Mouse (Mus musculus) ovary, postnatal 14 days (tissue): ENCODE data around the gene Ubash3b.

Experiments used
- DNase-seq: peaks from one replicate; pipeline ENCODE4 v3.0.0; 2022; ENCODE audit warnings: low spot score

Gene Ubash3b

GRCm38 (mm10) chr9:41087831-41088383 lies 73.6 kb downstream of the Ubash3b start:
- no peak for DNase-seq

DNA sequence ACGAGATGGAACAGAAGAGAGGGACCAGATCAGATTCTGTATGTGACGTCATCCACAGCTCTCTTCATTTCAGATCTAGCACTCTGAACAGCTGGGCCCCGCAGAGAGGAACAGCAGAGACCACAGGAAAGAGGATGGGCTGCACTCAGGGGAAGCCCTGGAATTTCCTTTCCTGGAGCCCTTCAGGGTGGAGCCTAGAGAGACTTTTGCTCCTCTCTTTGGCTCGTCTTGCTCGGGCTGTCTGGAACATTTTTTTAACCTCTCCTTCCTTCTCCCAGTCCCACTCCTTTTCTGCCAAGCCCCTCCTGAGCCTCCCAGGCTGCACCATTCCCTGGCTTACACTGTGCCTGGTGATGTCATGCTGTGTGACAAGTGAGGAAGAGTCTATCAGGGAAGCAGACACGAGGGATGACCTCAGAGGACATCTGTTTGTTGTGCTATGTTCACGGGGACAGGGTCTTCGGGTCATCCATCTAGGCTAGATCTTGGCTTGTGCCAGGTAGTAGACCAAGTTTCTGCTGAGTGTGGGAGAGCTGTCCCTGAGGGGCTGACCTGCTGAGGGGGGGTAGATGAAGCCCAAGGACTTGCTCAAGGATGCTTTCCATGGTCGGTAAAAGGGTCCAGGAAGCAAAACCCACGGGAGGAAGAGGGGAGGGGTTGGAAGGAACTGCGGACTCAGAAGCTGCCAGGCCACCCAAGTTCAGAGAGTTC lies 77.2 kb downstream of the Ubash3b start:
- peak; percentile 33 for DNase-seq

GRCm38 (mm10) chr9:41083386-41084055 lies 78.0 kb downstream of the Ubash3b start:
- no peak for DNase-seq

DNA sequence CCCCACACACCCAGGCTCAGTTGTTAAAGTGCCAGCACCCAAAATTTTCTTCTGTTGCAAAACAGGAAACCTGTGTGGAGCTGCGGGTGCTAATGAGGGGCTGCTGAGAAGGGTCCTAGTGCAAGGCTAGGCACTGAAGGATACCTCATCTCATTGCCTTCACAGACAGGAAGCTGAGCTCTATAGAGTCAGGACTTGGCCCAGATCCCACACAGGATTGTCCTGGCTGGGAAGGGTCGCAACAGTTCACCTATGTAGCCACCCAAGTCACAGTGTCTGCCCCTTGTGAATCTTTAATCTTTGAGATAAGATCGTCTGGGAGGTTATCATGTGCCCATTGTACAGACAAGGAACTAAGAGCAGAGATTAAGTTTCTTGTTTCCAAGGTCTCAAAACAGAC lies 78.6 kb downstream of the Ubash3b start:
- no peak for DNase-seq

GRCm38 (mm10) chr9:41080877-41081276 lies 80.6 kb downstream of the Ubash3b start:
- DNase-seq, result no peak

DNA sequence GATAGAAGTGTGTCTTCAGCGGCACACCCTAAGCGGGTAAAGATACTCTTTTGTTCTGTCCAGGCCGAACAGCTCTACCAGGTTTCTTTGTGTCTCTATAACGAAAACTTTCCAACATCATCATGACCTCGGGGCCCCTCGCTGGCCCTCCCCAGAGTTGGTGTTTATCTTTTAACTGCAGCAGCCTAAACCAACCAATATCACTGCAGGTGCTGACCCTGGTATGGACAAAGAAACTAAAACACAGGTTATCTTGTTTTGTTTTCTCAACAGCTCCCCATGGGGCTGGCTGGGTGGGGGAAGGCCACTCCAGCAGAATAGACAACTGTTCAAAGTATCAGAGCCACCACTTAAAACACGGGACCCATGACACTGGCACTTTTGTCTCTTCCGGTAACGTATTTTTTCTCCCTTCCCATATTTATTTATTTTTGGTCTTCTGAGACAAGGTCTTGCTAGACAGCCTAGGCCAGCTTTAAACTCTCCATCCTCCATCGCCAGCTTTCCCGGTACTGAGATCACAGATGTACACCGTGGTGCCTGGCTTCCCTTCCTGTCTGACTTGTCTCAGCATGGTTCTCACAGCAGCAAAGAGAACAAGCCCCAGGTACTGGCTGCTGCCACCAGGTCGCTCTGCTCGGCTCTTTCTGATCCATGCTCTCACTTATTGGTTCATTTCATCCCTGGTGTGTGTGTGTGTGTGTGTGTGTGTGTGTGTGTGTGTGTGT lies 81.9 kb downstream of the Ubash3b start:
- DNase-seq, result no peak

GRCm38 (mm10) chr9:41078198-41078597 lies 83.3 kb downstream of the Ubash3b start:
- no peak for DNase-seq

DNA sequence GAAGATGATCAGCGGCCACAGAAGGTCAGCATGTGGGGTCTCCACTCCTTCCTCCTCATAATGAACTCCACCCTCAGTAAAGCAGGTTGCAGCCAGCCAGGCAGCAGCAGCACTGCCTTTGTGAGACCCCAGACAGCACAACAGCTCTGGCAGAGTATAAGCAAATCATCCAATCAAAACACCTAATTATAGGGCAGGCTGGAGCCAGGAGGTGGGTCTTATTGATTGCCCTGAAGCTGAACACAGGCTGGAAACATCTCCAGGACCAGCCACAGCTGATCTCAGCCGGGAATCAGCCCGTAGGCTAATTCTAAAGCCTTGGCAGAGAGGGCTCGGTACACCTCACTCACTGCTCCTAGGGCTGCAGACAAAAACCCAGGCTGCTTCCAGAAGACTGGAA lies 85.3 kb downstream of the Ubash3b start:
- no peak for DNase-seq

DNA sequence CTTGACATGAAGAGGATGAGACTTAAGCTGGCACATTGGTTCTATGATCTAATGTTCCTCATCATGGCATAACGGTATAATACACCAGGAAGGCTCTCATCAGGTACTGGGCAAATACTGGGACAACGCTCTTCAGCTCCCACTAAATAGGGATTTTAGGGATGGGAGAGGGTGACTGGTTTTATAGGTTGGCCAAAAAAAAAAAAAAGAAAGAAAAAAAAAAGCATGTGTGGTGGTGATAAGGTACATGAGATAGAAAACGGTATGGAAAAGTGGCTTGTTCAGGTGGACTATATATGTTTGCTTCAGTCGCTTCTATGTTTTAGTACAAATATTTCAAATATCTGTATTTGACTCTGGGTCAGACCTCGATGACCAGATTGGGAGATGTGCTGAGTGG lies 86.0 kb downstream of the Ubash3b start:
- no peak for DNase-seq

DNA sequence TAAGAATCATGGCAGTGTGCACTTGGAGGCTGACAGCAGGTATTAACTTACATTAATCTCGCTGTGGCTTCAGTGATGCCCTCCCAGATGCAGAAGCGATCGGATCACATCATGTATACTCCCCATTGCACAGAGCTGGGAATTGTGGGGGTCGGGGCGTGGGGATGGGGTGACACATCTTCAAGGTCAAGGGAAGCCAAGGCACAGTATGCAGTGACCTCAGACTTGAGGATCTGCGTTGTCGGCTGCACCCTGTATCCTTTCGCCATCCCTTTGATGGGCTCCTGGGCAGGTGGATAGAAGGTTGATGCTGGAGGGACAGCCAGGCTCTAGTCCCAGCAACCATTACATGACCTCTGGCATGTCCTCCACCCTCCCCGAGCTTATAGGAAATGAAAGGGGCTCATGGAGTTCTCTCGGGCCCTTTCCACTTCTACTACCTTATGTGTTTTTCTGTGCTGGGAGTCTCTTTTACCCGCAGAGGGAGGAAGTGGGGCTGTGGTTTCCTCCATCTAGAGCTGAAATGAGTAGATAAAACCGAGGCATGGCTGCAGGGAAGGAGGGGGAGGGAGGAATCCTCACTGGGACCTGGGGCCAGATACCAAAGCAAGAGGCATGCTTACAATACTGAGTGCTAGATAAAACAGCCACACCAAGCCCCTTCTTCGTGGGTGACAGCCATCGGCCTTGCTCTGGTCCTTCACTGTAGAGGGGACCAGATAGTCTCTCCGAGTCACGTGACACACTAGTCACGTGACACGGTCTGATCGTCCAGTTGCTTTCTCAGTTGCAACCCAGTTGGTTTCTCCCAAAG lies 88.1 kb downstream of the Ubash3b start:
- no peak for DNase-seq

DNA sequence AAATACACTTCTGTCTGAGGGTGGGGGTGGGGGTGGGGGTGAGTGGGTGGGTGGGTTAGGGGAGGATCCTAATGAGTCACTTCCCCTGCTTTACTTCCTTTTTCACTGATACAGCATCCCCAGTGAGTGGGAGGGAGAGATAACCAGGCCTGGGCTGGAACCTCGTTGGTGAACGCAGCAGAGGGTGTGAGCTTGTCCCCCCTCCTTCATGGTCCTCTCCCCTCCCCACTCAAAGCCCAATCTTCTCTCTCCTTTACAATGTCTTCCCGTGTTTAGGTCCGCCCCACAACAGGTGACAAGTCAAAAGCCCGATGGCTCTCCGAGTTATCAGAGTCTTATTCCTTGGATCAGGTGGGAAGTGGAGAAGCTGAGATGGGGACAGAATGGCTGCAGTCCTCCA lies 88.7 kb downstream of the Ubash3b start:
- DNase-seq, result no peak

DNA sequence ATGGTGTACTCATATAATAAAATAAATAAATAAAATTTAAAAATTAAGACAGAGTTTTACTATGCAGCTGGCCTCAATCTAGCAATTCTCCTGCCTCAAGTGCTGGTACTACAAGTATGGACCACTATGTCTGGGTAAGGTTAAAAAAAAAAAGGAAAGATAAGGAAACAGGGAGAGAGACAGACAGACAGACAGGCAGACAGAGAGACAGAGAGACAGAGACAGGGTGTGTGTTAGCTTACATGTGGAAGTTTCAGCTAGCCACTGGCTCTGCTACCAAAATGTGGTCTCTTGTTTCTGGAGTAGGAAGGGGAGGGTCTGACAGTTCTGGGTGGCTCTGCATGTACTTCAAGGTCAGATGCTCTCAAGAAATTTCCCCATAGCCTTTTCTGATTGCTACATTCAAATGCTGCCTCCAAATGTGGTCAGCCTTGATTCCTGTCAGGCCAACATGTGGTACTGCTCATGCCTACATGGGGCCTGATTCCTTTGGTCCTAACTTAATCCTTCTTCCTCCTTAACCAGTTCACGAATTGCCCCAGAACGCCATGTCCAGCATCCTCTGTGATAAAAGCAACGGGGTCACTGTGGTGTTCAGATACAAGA lies 89.5 kb downstream of the Ubash3b start:
- DNase-seq, result no peak

- no peak for DNase-seq
Observed at GRCm38 (mm10) chr9:41070761-41071181, 90.7 kb downstream of the Ubash3b start.

DNA sequence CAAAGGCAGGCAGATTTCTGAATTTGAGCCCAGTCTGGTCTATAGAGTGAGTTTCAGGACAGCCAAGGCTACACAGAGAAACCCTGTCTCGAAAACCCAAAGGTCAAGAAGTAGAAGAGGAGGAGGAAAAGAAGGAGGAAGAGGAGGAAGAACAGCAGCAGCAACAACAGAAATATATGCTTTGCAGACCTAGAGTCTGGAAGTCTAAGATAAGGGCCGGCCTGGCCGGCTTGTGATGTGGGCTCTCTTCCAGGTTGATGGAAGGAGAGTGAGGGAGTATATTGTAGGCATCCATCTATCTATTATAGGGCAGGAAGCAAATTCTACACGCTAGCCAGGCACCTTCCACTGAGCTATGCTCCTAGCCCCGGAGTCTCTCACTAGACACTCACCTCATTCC lies 92.0 kb downstream of the Ubash3b start:
- DNase-seq, result no peak

DNA sequence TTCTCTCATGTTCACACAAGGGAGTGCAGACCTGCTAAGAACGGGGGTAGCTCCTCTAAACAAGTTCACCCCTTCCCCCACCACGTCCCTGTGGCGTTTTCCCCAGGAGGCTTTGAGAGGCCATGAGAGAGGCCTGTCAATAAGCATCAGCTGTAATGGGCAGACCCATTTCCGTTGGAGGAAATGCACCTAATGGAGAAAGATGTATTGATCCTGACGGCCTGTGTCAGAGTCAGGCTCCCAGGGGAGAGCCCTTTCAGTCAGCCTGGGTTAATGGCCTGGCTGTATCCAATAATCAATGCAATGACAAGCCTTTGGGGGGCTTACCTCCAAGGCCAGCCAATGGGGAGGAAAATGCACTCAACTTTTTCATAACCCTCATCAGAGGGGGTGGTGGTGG lies 100.1 kb downstream of the Ubash3b start:
- no peak for DNase-seq

GRCm38 (mm10) chr9:41060617-41061016 lies 100.9 kb downstream of the Ubash3b start:
- DNase-seq, result no peak

DNA sequence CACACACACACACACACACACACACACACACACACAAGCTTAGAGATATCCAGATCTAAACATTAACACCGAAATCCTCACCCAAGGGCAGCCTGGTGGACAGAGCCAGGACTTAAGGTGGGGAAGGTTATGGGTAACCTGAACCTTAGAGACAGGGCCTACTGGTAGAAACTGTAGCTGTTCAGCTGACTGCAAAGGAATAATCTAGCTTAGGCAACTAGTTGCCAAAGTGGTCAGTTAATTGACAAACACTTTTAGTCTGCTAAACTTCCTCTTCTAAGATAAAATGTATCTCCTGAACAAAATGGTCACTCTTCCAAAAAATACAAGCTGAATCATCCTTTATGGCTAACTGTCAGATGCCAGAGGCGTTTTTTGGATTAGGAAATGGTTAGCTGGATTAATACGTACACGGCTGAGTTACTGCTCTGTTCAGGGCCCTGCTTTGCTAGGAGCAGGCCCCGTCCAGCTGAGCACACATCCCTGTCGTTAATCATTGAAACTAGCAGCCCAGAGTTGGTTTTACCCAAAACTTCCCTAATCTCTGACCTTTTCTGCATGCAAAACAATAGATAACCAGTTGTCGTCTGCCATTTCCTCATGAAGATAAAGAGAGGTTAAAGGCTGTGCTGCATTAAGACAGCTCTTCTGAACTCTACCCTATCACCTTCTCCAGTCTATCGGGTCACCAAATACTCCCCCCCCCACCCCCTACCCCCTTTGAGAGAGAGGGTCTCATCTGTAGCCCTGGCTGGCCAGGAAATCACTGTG lies 102.5 kb downstream of the Ubash3b start:
- DNase-seq, result no peak

DNA sequence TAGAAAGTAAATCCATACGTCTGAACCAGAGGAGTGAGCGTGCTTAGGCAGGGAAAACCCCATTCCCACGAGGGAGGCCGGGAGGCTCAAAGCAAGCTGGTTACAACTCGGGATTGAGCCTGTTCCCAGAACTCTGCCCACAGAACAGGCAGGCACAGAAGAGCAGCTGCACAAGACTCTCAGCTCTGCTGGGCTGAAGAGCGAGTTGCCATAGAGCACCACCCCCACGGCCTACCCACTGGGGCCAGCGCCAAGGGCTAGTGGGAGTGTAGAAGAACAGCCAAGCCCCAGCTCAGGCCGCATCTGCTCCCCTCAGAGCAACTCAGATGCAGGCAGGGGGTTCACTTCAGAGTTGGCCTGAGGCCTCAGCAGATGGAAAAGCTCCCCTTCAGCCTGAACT lies 107.3 kb downstream of the Ubash3b start:
- DNase-seq, result peak; percentile 23

DNA sequence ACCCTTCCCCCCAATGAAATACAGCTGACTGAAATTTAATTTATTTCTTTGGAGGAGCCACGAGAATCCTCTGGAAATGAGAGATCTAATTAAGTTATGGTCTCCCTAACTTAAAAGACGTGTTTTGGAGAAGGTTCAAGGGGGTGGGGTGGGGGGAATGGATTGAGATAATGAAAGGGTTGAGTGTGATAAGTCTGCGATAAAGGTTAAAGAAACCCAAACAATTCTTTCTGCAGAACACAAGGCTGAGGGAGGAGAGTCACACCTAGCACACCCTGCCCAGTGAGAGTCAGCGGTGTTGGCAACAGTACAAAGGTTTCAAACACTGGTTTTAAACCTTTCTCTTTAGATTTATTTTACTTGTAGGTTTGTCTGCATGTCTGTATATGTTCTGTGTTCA lies 108.0 kb downstream of the Ubash3b start:
- DNase-seq, result no peak

- DNase-seq, result no peak
Observed at GRCm38 (mm10) chr9:41051080-41051932, 110.2 kb downstream of the Ubash3b start.
